In genomic region chr8:6191431-6191830, GRCm38 (mm10) we compare ENCODE assay signal across 31 mouse cellular contexts.
A peak's percentile ranks its signal among the peaks of the same experiment; 100 is the strongest.
DNase-seq lines count a peak whose midpoint lies in the region; ATAC-seq lines count a peak whose summit lies in the region.
"Had no signal": no experiment of that assay in that cellular context is flagged by ENCODE, and none has a peak within 500 bp of the region (broad histone marks: within the 10 kb centered on the region; RNA-seq: fewer than 3 reads in every experiment).

No protein-coding gene starts in this region.

- H3K27me3 ChIP-seq in intestine, embryonic 15.5 days (replicated peaks), result no peaks in the 10 kb centered on the region
- H3K27me3 ChIP-seq: embryonic facial prominence, embryonic 12.5 days; embryonic facial prominence, embryonic 15.5 days; forebrain, embryonic 12.5 days; forebrain, embryonic 15.5 days; heart, embryonic 12.5 days; heart, embryonic 15.5 days; hindbrain, embryonic 13.5 days had no signal

- WGBS in intestine, embryonic 15.5 days, result 89% methylated on average over 2 of the region's 2 CpGs

- H3K27ac ChIP-seq in intestine, embryonic 15.5 days, result no peak overlapping the region
- H3K27ac ChIP-seq: embryonic facial prominence, embryonic 12.5 days; embryonic facial prominence, embryonic 15.5 days; forebrain, embryonic 12.5 days; forebrain, embryonic 15.5 days; gastrocnemius, adult 2 months; heart, embryonic 15.5 days; hindbrain, embryonic 10.5 days; hindbrain, embryonic 13.5 days had no signal

- H3K4me3 ChIP-seq in intestine, embryonic 15.5 days (replicated peaks), result no peak overlapping the region
- H3K4me3 ChIP-seq: embryonic facial prominence, embryonic 12.5 days; embryonic facial prominence, embryonic 15.5 days; forebrain, embryonic 12.5 days; forebrain, embryonic 15.5 days; gastrocnemius, adult 2 months; heart, embryonic 12.5 days; heart, embryonic 15.5 days; hindbrain, embryonic 10.5 days; hindbrain, embryonic 13.5 days had no signal

- H3K36me3 ChIP-seq in intestine, embryonic 15.5 days, result no peaks in the 10 kb centered on the region
- H3K36me3 ChIP-seq: embryonic facial prominence, embryonic 12.5 days; embryonic facial prominence, embryonic 15.5 days; forebrain, embryonic 12.5 days; forebrain, embryonic 15.5 days; heart, embryonic 12.5 days; heart, embryonic 15.5 days; hindbrain, embryonic 10.5 days; hindbrain, embryonic 13.5 days had no signal

- H3K4me2 ChIP-seq in intestine, embryonic 15.5 days (replicated peaks), result no peak overlapping the region
- H3K4me2 ChIP-seq: embryonic facial prominence, embryonic 12.5 days; embryonic facial prominence, embryonic 15.5 days; forebrain, embryonic 12.5 days; forebrain, embryonic 15.5 days; heart, embryonic 12.5 days; heart, embryonic 15.5 days; hindbrain, embryonic 13.5 days had no signal

- H3K9ac ChIP-seq in intestine, embryonic 15.5 days, result no peak overlapping the region
- H3K9ac ChIP-seq: embryonic facial prominence, embryonic 12.5 days; embryonic facial prominence, embryonic 15.5 days; forebrain, embryonic 12.5 days; forebrain, embryonic 15.5 days; heart, embryonic 12.5 days; heart, embryonic 15.5 days; hindbrain, embryonic 13.5 days had no signal

- peak; percentile 58; the same call in 1 of the 2 replicates for ATAC-seq in common myeloid progenitor, adult 5-6 weeks (replicated peaks; ENCODE audit: low read depth, poor library complexity, severe bottlenecking)
- ATAC-seq in granulocyte monocyte progenitor cell, adult 5-6 weeks (replicated peaks; ENCODE audit: poor library complexity, severe bottlenecking), result peak; percentile 95
- peak; percentile 73 for ATAC-seq in monocyte, adult 5-6 weeks (replicated peaks; ENCODE audit: insufficient number of reproducible peaks, low FRiP score, low TSS enrichment, poor library complexity, severe bottlenecking)
- no peak for ATAC-seq in intestine, embryonic 15.5 days
- ATAC-seq: activated CD4-positive, CD25-positive, alpha-beta regulatory T cell, adult 4 months; CD4-positive, CD25-positive, alpha-beta regulatory T cell, adult 4 months; forebrain, embryonic 15.5 days; hindbrain, embryonic 16.5 days; intestine, embryonic 16.5 days had no signal

- peak; percentile 16 for DNase-seq in A20 (ENCODE audit: low read depth, low spot score)
- no peak for DNase-seq in layer of hippocampus, postnatal 10 days (ENCODE audit: low spot score in 2 of 2)
- DNase-seq in cerebellum, postnatal 4 days (ENCODE audit: low spot score in 2 of 2), result no peak
- DNase-seq in cerebellum, postnatal 14 days, result no peak
- DNase-seq: adrenal gland, postnatal 10 days; adrenal gland, postnatal 36 days; cerebellum, adult 18-20 months; cerebellum, adult 9-10 months; cerebellum, postnatal 25 days; gastrocnemius, adult 2 months; gastrocnemius, postnatal 25 days; heart, adult 11 months; heart, postnatal 10 days; heart, postnatal 36 days; kidney, adult 2 months had no signal

- H3K9me3 ChIP-seq in intestine, embryonic 15.5 days, result no peaks in the 10 kb centered on the region
- H3K9me3 ChIP-seq: embryonic facial prominence, embryonic 12.5 days; embryonic facial prominence, embryonic 15.5 days; forebrain, embryonic 12.5 days; forebrain, embryonic 15.5 days; heart, embryonic 12.5 days; heart, embryonic 15.5 days; hindbrain, embryonic 10.5 days; hindbrain, embryonic 13.5 days had no signal

- no peaks in the 10 kb centered on the region for H3K4me1 ChIP-seq in intestine, embryonic 15.5 days (replicated peaks)
- H3K4me1 ChIP-seq: embryonic facial prominence, embryonic 12.5 days; embryonic facial prominence, embryonic 15.5 days; forebrain, embryonic 12.5 days; forebrain, embryonic 15.5 days; heart, embryonic 12.5 days; heart, embryonic 15.5 days; hindbrain, embryonic 10.5 days; hindbrain, embryonic 13.5 days had no signal
